Mouse (Mus musculus) thymus, adult 2 months (tissue): ENCODE results near the gene Fzd7.

ENCODE experiments used
- CTCF ChIP-seq: fragments of 200-500 bp; IDR thresholded peaks from 2 replicates; pipeline ENCODE4 v1.5.1; 2012; ENCODE audit warnings: mild to moderate bottlenecking, control low read depth, low read length, moderate library complexity, borderline replicate concordance; ENCODE audit not compliant: control insufficient read depth, poor library complexity, insufficient read depth; ENCODE audit errors: extremely low read depth
- POLR2A ChIP-seq: fragments of 200-500 bp; IDR thresholded peaks from 2 replicates; pipeline ENCODE4 v1.6.1; 2012; ENCODE audit warnings: mild to moderate bottlenecking, low read length, control low read depth, moderate library complexity; ENCODE audit not compliant: control insufficient read depth, poor library complexity, insufficient read depth; ENCODE audit errors: extremely low read depth

- TF ChIP-seq POLR2A = no peak
- no peak for TF ChIP-seq CTCF
Observed at GRCm38 (mm10) chr1:59433296-59433695, 48.9 kb upstream of the Fzd7 start.
